Mouse (Mus musculus) Patski (cell line): ENCODE measurements at regions not wholly inside any gene's neighbourhood (a gene's known extent, or its start where the extent isn't known, plus 50 kb on each side); places are given as distances from the start of the nearest gene placed in this dataset.

Experiments
- ATAC-seq: fragments of 100-300 bp; one replicate; pipeline ENCODE4 v1.8.0; 2021
- CTCF ChIA-PET: fragments of 350-600 bp; sonication (Branson Sonifier 250); formaldehyde crosslinking; loops from one replicate; lab custom pipeline; 2022; ENCODE audit warnings: inconsistent platforms; lab: Charles Lee
- POLR2A ChIA-PET: fragments of 350-600 bp; sonication (Branson Sonifier 250); formaldehyde crosslinking; loops from one replicate; lab custom pipeline; 2022; ENCODE audit warnings: antibody characterized with exemption, inconsistent platforms; lab: Charles Lee
- DNase-seq: peaks from one replicate; pipeline ENCODE4 v3.0.0-alpha.2; 2011; ENCODE audit warnings: low read depth, low spot score
- H3K27me3 ChIP-seq: fragments of 371-371 bp; one replicate; pipeline ENCODE4 v1.5.1; 2021
- CTCF ChIP-seq: fragments of 100-300 bp; IDR thresholded peaks from one replicate; pipeline ENCODE4 v1.5.1; 2021
- in situ Hi-C: fragments of 300-500 bp; cut with MboI; formaldehyde crosslinking; loops from 3 replicates; pipeline ENCODE4 v1.11.1; 2018; ENCODE audit warnings: low pct_unique_long_range_greater_than_20kb, mixed read lengths

- DNase-seq = no peak
- TF ChIP-seq CTCF = no peak
- ChIA-PET POLR2A (no interaction called here), CTCF (no interaction called here)
- no peak for ATAC-seq
- in situ Hi-C loops = no loop called here
- no peaks in the 10 kb centered on the region for H3K27me3 ChIP-seq
Observed at GRCm38 (mm10) chr7:74112071-74112470, 98.6 kb upstream of the St8sia2 start.

DNA sequence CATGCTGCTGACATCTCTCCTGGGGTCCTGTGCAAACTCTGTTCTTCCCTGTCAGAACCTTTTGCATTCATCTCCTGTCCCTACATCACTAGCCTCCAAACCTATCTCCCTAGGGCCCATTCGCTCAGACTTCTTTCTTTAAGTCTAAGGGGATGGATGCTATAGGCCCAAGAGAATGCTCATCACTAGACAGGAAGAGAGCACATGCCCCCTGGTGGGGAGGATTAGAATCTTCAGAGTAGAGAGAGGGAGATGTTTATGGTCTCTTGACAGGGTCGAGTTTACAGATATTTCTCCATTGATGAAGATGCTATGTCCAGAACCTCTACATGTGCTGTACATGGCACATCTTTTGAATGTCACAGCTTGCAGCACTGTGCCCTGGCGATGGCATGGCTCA is 94.9 kb upstream of the St8sia2 start:
- DNase-seq = no peak
- CTCF ChIA-PET = no interaction called here

GRCm38 (mm10) chr7:74107176-74107928 is 93.9 kb upstream of the St8sia2 start:
- no peaks in the 10 kb centered on the region for H3K27me3 ChIP-seq
- TF ChIP-seq CTCF = no peak
- POLR2A ChIA-PET = no interaction called here
- CTCF ChIA-PET = interaction anchor here (0.8 kb wide), 1 partner anchor 52 kb away, joined by 3 read pairs; no protein-coding TSS in a partner anchor
- DNase-seq = peak; percentile 95
- ATAC-seq = peak; percentile 92
- in situ Hi-C loops = no loop called here

More for the DNA sequence above, 94.9 kb upstream of the St8sia2 start:
- peak; percentile 55 for TF ChIP-seq CTCF
- in situ Hi-C loops = no loop called here
- POLR2A ChIA-PET = no interaction called here
- no peaks in the 10 kb centered on the region for H3K27me3 ChIP-seq
- no peak for ATAC-seq

- TF ChIP-seq CTCF = no peak
- no peak for ATAC-seq
- DNase-seq = no peak
- POLR2A ChIA-PET = interaction anchor here (1.0 to 1.2 kb wide), 2 partner anchors 8 to 9 kb away, joined by 4 read pairs; no protein-coding TSS in a partner anchor
- no peaks in the 10 kb centered on the region for H3K27me3 ChIP-seq
- in situ Hi-C loops = no loop called here
- CTCF ChIA-PET = interaction anchor here (1.3 to 1.7 kb wide), 3 partner anchors 10 to 19 kb away, joined by 3 to 6 read pairs (median 4); no protein-coding TSS in a partner anchor
Observed at GRCm38 (mm10) chr7:74091402-74092025, 78.0 kb upstream of the St8sia2 start.

DNA sequence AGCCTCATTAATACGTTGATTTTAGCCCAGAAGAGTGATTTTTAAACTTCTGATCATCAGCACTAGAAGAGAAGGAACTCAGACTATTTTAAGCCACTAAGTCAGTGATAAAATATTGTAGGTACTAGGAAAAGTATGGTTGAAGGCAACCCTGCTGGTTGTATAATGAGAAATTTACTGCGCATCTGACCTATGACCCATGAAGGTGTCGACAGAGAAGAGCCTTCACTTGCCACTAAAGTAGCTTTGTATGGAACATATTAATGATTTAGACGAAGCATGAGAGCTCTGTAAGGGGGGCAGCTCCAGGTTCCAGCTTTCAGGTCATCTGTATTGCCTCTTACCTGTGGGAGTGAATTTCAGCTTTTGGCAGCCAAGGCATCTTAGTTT is 67.4 kb upstream of the St8sia2 start:
- CTCF ChIA-PET = interaction anchor here (0.9 kb wide), 1 partner anchor 10 kb away, joined by 3 read pairs; no protein-coding TSS in a partner anchor
- POLR2A ChIA-PET = interaction anchor here (0.5 kb wide), 1 partner anchor 8 kb away, joined by 4 read pairs; no protein-coding TSS in a partner anchor
- in situ Hi-C loops = no loop called here
- DNase-seq = no peak
- no peak for TF ChIP-seq CTCF
- no peaks in the 10 kb centered on the region for H3K27me3 ChIP-seq
- no peak for ATAC-seq

GRCm38 (mm10) chr7:74080079-74080845 is 66.8 kb upstream of the St8sia2 start:
- POLR2A ChIA-PET = interaction anchor here (0.5 kb wide), 1 partner anchor 8 kb away, joined by 4 read pairs; no protein-coding TSS in a partner anchor
- DNase-seq (no peak), ATAC-seq (no peak)

DNA sequence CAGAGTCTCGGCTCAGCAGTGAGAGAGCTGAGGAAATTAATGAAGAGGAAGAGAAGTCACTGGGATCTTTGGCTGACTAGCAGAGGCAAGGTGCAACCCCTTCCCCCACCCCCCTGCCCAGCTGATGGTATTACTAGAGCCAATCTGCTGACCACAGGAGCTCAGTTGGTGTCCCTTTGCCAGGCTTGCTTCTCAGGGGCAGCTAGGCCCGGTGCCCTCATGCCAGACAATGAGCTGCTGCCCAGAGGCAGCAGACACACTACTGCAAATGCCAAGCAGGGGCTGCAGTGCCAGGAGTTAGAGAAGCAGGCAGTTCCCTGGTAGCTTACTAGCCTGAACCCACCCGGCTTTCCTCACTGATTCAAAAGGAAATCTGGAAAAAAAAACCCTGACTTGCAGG is 59.1 kb upstream of the St8sia2 start:
- CTCF ChIA-PET = interaction anchor here (1.4 kb wide), 1 partner anchor 19 kb away, joined by 4 read pairs; no protein-coding TSS in a partner anchor
- ATAC-seq = no peak

More at GRCm38 (mm10) chr7:74080079-74080845, 66.8 kb upstream of the St8sia2 start:
- CTCF ChIA-PET = no interaction called here
- in situ Hi-C loops = no loop called here
- no peaks in the 10 kb centered on the region for H3K27me3 ChIP-seq
- no peak for TF ChIP-seq CTCF

GRCm38 (mm10) chr7:74070836-74071235 is 57.3 kb upstream of the St8sia2 start:
- H3K27me3 ChIP-seq = no peaks in the 10 kb centered on the region
- in situ Hi-C loops = no loop called here
- ChIA-PET POLR2A (no interaction called here), CTCF (no interaction called here)
- TF ChIP-seq CTCF = no peak
- no peak for DNase-seq
- ATAC-seq = no peak

More for the DNA sequence above, 59.1 kb upstream of the St8sia2 start:
- no peak for TF ChIP-seq CTCF
- POLR2A ChIA-PET = interaction anchor here (0.6 to 0.7 kb wide), 2 partner anchors 8 to 323 kb away, joined by 3 to 4 read pairs; no protein-coding TSS in a partner anchor
- in situ Hi-C loops = no loop called here
- no peaks in the 10 kb centered on the region for H3K27me3 ChIP-seq
- DNase-seq = no peak

- peak; percentile 86 for ATAC-seq
- CTCF ChIA-PET = interaction anchor here (0.9 to 2.0 kb wide), 6 partner anchors 22 to 107 kb away, joined by 3 to 5 read pairs (median 4); no protein-coding TSS in a partner anchor
- no peaks in the 10 kb centered on the region for H3K27me3 ChIP-seq
- DNase-seq = peak; percentile 92
- no peak for TF ChIP-seq CTCF
- in situ Hi-C loops = no loop called here
- POLR2A ChIA-PET = interaction anchor here (0.8 kb wide), 1 partner anchor 107 kb away, joined by 5 read pairs; no protein-coding TSS in a partner anchor
Observed at GRCm38 (mm10) chr7:74065449-74066099, 52.1 kb upstream of the St8sia2 start.
